ENCODE assay signal across 8 mouse cellular contexts in the genomic region with DNA sequence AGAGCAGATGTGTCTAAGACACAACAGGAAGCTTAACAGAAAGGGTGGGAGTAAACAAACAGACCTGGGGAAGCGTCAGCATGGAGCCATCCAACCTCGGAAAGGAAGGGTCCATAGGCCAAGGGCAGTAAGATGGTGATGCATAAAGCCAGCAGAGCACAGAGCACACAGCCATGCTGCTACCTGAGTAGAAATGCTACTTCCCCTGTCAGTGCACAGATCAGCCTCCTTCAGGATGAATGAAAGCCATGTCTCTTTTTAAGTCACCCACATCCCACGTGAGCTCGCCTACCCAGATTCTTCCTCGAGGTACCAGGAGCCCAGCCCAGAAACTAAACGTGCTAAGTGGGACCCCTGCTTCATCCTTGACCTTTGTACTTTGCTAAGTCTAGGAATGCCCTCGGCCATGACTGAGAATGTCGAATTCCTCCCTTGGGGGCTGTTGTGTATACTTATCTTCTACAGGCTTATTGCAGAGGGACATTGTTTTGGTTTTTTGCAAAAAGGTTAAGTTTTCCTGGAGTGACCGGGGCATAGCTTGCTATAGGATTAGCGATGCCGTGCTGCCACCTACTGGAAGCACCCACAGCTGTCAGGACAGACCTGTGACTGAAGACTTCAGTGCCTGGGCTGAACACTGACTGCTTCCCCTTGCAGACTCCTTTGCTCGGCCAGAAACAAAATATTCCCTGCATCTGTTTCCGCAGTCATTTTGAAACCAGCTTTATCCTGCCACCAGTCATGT.
A peak's percentile ranks its signal among the peaks of the same experiment; 100 is the strongest.
DNase-seq lines count a peak whose midpoint lies in the region; ATAC-seq lines count a peak whose summit lies in the region.

No protein-coding gene starts in this region.

- peak; percentile 60 to 61 for DNase-seq in B cell, adult 2 months
- DNase-seq in adrenal gland, postnatal 4 days (ENCODE audit: low spot score in 2 of 2) = peak; percentile 26 to 71
- peak; percentile 91 for DNase-seq in embryonic facial prominence, embryonic 14.5 days (ENCODE audit: low spot score)
- peak; percentile 83 for DNase-seq in heart, embryonic 10.5 days (ENCODE audit: low spot score)
- DNase-seq in kidney, adult 9 months = peak; percentile 75
- peak; percentile 28 to 39 for DNase-seq in natural killer cell, adult 2 months (ENCODE audit: low spot score in 2 of 2)

- H3K9ac ChIP-seq in embryonic facial prominence, embryonic 14.5 days (ENCODE audit: low read depth, low read length) = no peak overlapping the region
- H3K9ac ChIP-seq in limb, embryonic 12.5 days (replicated peaks) = no peak overlapping the region
- H3K9ac ChIP-seq in stomach, embryonic 14.5 days (replicated peaks; ENCODE audit: low read depth, low read length) = no peak overlapping the region

- H3K36me3 ChIP-seq in embryonic facial prominence, embryonic 14.5 days (ENCODE audit: control insufficient read depth, insufficient read depth, low read length) = no peaks in the 10 kb centered on the region
- H3K36me3 ChIP-seq in heart, embryonic 10.5 days = no peaks in the 10 kb centered on the region
- H3K36me3 ChIP-seq in limb, embryonic 12.5 days = no peaks in the 10 kb centered on the region
- H3K36me3 ChIP-seq in stomach, embryonic 14.5 days (ENCODE audit: control insufficient read depth, insufficient read depth, low read length) = no peaks in the 10 kb centered on the region

- 21% methylated on average over 13 of the region's 13 CpGs for WGBS in embryonic facial prominence, embryonic 14.5 days
- 25% methylated on average over 13 of the region's 13 CpGs for WGBS in heart, embryonic 10.5 days
- 26% methylated on average over 13 of the region's 13 CpGs for WGBS in limb, embryonic 12.5 days
- 17% methylated on average over 13 of the region's 13 CpGs for WGBS in stomach, embryonic 14.5 days

- no peak overlapping the region for H3K4me2 ChIP-seq in embryonic facial prominence, embryonic 14.5 days (ENCODE audit: low read depth, low read length)
- H3K4me2 ChIP-seq in limb, embryonic 12.5 days = no peak overlapping the region
- no peak overlapping the region for H3K4me2 ChIP-seq in stomach, embryonic 14.5 days (replicated peaks; ENCODE audit: low read depth, low read length)

- H3K27ac ChIP-seq in embryonic facial prominence, embryonic 14.5 days (replicated peaks; ENCODE audit: low read depth, low read length) = no peak overlapping the region
- no peak overlapping the region for H3K27ac ChIP-seq in heart, embryonic 10.5 days
- H3K27ac ChIP-seq in limb, embryonic 12.5 days = no peak overlapping the region
- no peak overlapping the region for H3K27ac ChIP-seq in stomach, embryonic 14.5 days (ENCODE audit: low read length)

- H3K27me3 ChIP-seq in embryonic facial prominence, embryonic 14.5 days (replicated peaks; ENCODE audit: control insufficient read depth, insufficient read depth, low read length) = no peaks in the 10 kb centered on the region
- H3K27me3 ChIP-seq in heart, embryonic 10.5 days (ENCODE audit: insufficient read depth, poor library complexity, severe bottlenecking) = no peaks in the 10 kb centered on the region
- no peaks in the 10 kb centered on the region for H3K27me3 ChIP-seq in limb, embryonic 12.5 days
- H3K27me3 ChIP-seq in stomach, embryonic 14.5 days (ENCODE audit: control insufficient read depth, insufficient read depth, low read length) = no peaks in the 10 kb centered on the region

- ATAC-seq in embryonic facial prominence, embryonic 14.5 days (ENCODE audit: low read depth) = peak; percentile 92
- peak; percentile 86; the same call in 1 of the 2 replicates for ATAC-seq in limb, embryonic 12.5 days (ENCODE audit: insufficient number of reproducible peaks, insufficient read depth, low FRiP score, low TSS enrichment, low read depth)
- peak; percentile 75; the same call in 1 of the 2 replicates for ATAC-seq in stomach, embryonic 14.5 days (ENCODE audit: insufficient number of reproducible peaks, insufficient read depth, low FRiP score, low read depth)

- H3K4me3 ChIP-seq in embryonic facial prominence, embryonic 14.5 days (ENCODE audit: low read depth, low read length) = no peak overlapping the region
- no peak overlapping the region for H3K4me3 ChIP-seq in heart, embryonic 10.5 days
- H3K4me3 ChIP-seq in limb, embryonic 12.5 days (replicated peaks) = no peak overlapping the region
- H3K4me3 ChIP-seq in stomach, embryonic 14.5 days (ENCODE audit: low read depth, low read length) = no peak overlapping the region

- H3K4me1 ChIP-seq in embryonic facial prominence, embryonic 14.5 days (ENCODE audit: control insufficient read depth, insufficient read depth, low read length) = no peaks in the 10 kb centered on the region
- peaks cover 3% of the 10 kb centered on the region; the same call in 1 of the 2 replicates for H3K4me1 ChIP-seq in heart, embryonic 10.5 days
- peaks cover 9% of the 10 kb centered on the region for H3K4me1 ChIP-seq in limb, embryonic 12.5 days (replicated peaks)
- H3K4me1 ChIP-seq in stomach, embryonic 14.5 days (ENCODE audit: control insufficient read depth, insufficient read depth, low read length) = peaks cover 5% of the 10 kb centered on the region; the same call in 1 of the 2 replicates

- H3K9me3 ChIP-seq in embryonic facial prominence, embryonic 14.5 days (ENCODE audit: control insufficient read depth, low read length) = no peaks in the 10 kb centered on the region
- H3K9me3 ChIP-seq in heart, embryonic 10.5 days = no peaks in the 10 kb centered on the region
- no peaks in the 10 kb centered on the region for H3K9me3 ChIP-seq in limb, embryonic 12.5 days
- H3K9me3 ChIP-seq in stomach, embryonic 14.5 days (ENCODE audit: control insufficient read depth, low read depth, low read length) = no peaks in the 10 kb centered on the region

Comparison
In these comparisons a context has a peak if more than half of its experiments do, and no peak if none do; other contexts are left out.
1. DNase-seq: peak in every context shown above with its lines; median percentile 91 in embryonic facial prominence, embryonic 14.5 days; 83 in heart, embryonic 10.5 days; 75 in kidney, adult 9 months; 60 in B cell, adult 2 months; 48 in adrenal gland, postnatal 4 days; 34 in natural killer cell, adult 2 months.